Mouse (Mus musculus) thymus, adult 2 months (tissue): ENCODE data around the gene Ccl24. TPM values are rescaled to one million over a fixed set of nuclear protein-coding genes. Genes with fewer than 3 reads are reported as not detected.

Experiments used
- DNase-seq: peaks from one replicate; pipeline ENCODE4 v3.0.0; 2021
- H3K27ac ChIP-seq: fragments of 200-500 bp; 2 replicates; pipeline ENCODE4 v1.5.1; 2012; ENCODE audit warnings: low read length, control low read depth; ENCODE audit not compliant: control insufficient read depth, insufficient read depth
- H3K27me3 ChIP-seq: fragments of 200-500 bp; 2 replicates; pipeline ENCODE4 v1.6.1; 2012; ENCODE audit warnings: mild to moderate bottlenecking, low read length, moderate library complexity, mixed read lengths; ENCODE audit not compliant: control insufficient read depth, insufficient read depth
- H3K36me3 ChIP-seq: fragments of 200-500 bp; 2 replicates; pipeline ENCODE4 v1.6.1; 2012; ENCODE audit warnings: mild to moderate bottlenecking, low read length, moderate library complexity; ENCODE audit not compliant: control insufficient read depth, insufficient read depth
- H3K4me1 ChIP-seq: fragments of 200-500 bp; replicated peaks from 2 replicates; pipeline ENCODE4 v1.6.1; 2012; ENCODE audit warnings: low read length; ENCODE audit not compliant: control insufficient read depth, insufficient read depth
- H3K4me3 ChIP-seq: fragments of 200-500 bp; 2 replicates; pipeline ENCODE4 v1.5.1; 2012; ENCODE audit warnings: mild to moderate bottlenecking, low read length, control low read depth, moderate library complexity; ENCODE audit not compliant: control insufficient read depth, insufficient read depth
- CTCF ChIP-seq: fragments of 200-500 bp; IDR thresholded peaks from 2 replicates; pipeline ENCODE4 v1.5.1; 2012; ENCODE audit warnings: mild to moderate bottlenecking, control low read depth, low read length, moderate library complexity, borderline replicate concordance; ENCODE audit not compliant: control insufficient read depth, poor library complexity, insufficient read depth; ENCODE audit errors: extremely low read depth
- POLR2A ChIP-seq: fragments of 200-500 bp; IDR thresholded peaks from 2 replicates; pipeline ENCODE4 v1.6.1; 2012; ENCODE audit warnings: mild to moderate bottlenecking, low read length, control low read depth, moderate library complexity; ENCODE audit not compliant: control insufficient read depth, poor library complexity, insufficient read depth; ENCODE audit errors: extremely low read depth
- WGBS: fragments of 180-500 bp; shearing (Covaris S2); methylation state at CpG from one replicate; pipeline ENCODE4 v1.1.7; 2018; 5-methylcytosine and 5-hydroxymethylcytosine counted together
- polyA plus RNA-seq: library from polyadenylated mRNA; depleted of rRNA; stranded (reverse); fragments of >200 nt; gene quantifications from 2 replicates; pipeline ENCODE4 v1.2.3, GENCODE M21; 2012

Ccl24 gene
- polyA plus RNA-seq, 1 experiment: 3.0 TPM

- no peak overlapping the region for H3K4me3 ChIP-seq
- no peak overlapping the region for H3K27ac ChIP-seq
- H3K36me3 ChIP-seq: no peaks in the 10 kb centered on the region
- no peak for DNase-seq
- WGBS: 89% methylated on average over 12 of the region's 12 CpGs
- H3K27me3 ChIP-seq: no peaks in the 10 kb centered on the region
- no peaks in the 10 kb centered on the region for H3K4me1 ChIP-seq
- TF ChIP-seq CTCF: no peak
- no peak for TF ChIP-seq POLR2A
Measured at GRCm38 (mm10) chr5:135589996-135590784, 17.3 kb upstream of the Ccl24 start.

- no peak for TF ChIP-seq CTCF
- no peak for TF ChIP-seq POLR2A
- 91% methylated on average over 4 of the region's 4 CpGs for WGBS
Measured at GRCm38 (mm10) chr5:135587764-135588163, 14.9 kb upstream of the Ccl24 start.

GRCm38 (mm10) chr5:135585691-135586090, 12.8 kb upstream of the Ccl24 start:
- Histone ChIP-seq H3K27ac (no peak overlapping the region), H3K4me1 (no peaks in the 10 kb centered on the region), H3K4me3 (no peak overlapping the region), H3K36me3 (no peaks in the 10 kb centered on the region), H3K27me3 (no peaks in the 10 kb centered on the region)
- WGBS: 95% methylated on average over 8 of the region's 8 CpGs
- no peak for DNase-seq
- TF ChIP-seq POLR2A (no peak), CTCF (no peak)

More at GRCm38 (mm10) chr5:135587764-135588163, 14.9 kb upstream of the Ccl24 start:
- Histone ChIP-seq H3K36me3 (no peaks in the 10 kb centered on the region), H3K4me1 (no peaks in the 10 kb centered on the region), H3K27ac (no peak overlapping the region), H3K27me3 (no peaks in the 10 kb centered on the region), H3K4me3 (no peak overlapping the region)
- no peak for DNase-seq

DNA sequence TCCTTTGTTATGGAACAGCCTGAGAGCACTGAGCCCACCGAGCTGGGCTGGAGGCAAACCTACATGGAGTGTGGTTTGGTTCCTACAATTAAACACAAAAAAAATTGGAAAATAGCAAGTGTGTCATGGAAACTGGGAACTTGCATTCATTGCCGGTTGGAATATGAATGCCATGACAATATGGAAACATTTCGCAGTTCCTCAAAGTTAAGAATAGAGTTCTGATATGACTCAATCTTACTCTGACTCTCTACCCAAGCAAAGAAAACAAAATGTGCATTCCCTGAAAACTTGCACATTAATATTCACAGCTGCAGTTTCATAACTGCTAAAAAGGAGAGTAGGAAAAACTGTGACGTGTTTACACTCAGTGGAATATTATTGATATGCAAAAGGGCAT, 9.5 kb upstream of the Ccl24 start:
- no peaks in the 10 kb centered on the region for H3K36me3 ChIP-seq
- DNase-seq: no peak
- H3K4me3 ChIP-seq: no peak overlapping the region
- no peaks in the 10 kb centered on the region for H3K27me3 ChIP-seq
- no peaks in the 10 kb centered on the region for H3K4me1 ChIP-seq
- H3K27ac ChIP-seq: no peak overlapping the region
- 92% methylated on average over 4 of the region's 4 CpGs for WGBS
- TF ChIP-seq POLR2A (no peak), CTCF (no peak)

GRCm38 (mm10) chr5:135579331-135579751, 6.5 kb upstream of the Ccl24 start:
- no peak for DNase-seq
- no peaks in the 10 kb centered on the region for H3K4me1 ChIP-seq
- WGBS: 94% methylated on average over 10 of the region's 10 CpGs
- TF ChIP-seq POLR2A: no peak
- no peak for TF ChIP-seq CTCF
- H3K36me3 ChIP-seq: no peaks in the 10 kb centered on the region
- no peak overlapping the region for H3K27ac ChIP-seq
- H3K27me3 ChIP-seq: no peaks in the 10 kb centered on the region
- no peak overlapping the region for H3K4me3 ChIP-seq

DNA sequence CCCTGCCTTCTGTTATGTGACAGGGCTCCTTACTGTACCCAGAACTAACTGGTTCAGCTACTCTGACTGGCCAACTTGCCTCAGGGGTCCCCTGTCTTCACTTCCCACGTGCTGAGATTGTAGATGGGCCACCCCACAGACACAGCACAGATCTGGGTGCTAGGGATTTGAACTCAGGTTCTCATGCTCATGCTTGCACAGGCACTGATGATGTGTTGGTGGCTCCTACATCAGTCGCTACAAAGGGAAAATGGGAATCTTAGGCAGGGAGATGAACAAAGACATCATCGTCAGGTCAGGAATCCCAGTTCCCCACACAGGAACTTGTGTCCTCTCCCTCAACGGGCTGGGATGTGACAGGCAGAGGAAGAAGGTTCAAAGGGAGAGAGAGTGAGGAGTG, 3.2 kb upstream of the Ccl24 start:
- H3K4me1 ChIP-seq: no peaks in the 10 kb centered on the region
- no peak for DNase-seq
- H3K27ac ChIP-seq: no peak overlapping the region
- no peak overlapping the region for H3K4me3 ChIP-seq
- no peaks in the 10 kb centered on the region for H3K36me3 ChIP-seq
- 88% methylated on average over 4 of the region's 4 CpGs for WGBS
- no peaks in the 10 kb centered on the region for H3K27me3 ChIP-seq
- TF ChIP-seq CTCF (no peak), POLR2A (no peak)
